Mouse (Mus musculus): ENCODE measurements around the gene Chd1.
A peak's percentile ranks its signal among the peaks of the same experiment; 100 is the strongest.
"Not testable (repeated sequence)": the region's sequence is repeated elsewhere in the genome, so short reads cannot be mapped to it uniquely, and the experiment has no call there.

The Chd1 gene

DNA sequence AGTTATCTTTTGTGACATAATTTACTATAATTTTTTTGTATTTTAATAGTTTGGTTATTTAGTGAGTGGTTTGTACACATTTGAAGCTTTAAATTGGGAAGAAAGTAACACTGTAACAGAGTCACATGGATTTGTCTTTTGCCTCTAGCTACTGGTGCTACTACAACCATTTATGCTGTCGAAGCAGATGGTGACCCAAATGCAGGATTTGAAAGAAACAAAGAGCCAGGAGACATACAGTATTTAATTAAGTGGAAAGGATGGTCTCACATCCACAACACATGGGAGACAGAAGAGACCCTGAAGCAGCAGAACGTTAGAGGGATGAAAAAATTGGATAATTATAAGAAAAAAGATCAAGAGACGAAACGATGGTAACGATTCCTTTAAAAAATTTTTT lies 26.9 kb downstream of the Chd1 start:
- DNase-seq (ENCODE audit: low spot score in 2 of 2), result no peak

DNA sequence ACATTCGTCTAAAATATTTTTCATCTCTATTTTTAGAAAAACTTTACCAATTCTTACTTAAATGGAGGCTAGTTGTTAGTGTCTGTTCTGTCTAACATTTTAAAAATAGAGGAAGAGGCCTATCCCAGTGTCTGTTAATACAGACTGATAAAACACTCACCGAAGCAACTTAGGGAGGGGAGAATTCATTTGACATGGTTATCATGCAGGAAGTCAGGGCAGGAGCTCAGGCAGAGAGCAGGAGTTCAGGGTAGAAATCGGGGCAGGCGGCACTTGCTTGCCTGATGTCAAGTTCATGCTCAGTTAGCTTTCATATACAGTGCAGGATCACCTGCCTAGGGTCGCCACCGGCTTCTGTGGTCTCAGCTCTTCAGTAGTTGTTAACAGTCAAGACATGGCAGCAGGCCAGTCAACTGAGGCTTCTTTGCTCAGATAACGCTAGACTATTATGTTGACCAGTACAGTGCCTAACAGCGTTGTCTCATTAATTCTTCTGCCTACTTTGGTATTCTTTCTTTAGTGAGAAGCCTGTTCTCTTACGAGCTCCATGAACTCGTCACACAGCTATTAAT lies 32.7 kb downstream of the Chd1 start:
- DNase-seq (ENCODE audit: low spot score in 2 of 2), result no peak

DNA sequence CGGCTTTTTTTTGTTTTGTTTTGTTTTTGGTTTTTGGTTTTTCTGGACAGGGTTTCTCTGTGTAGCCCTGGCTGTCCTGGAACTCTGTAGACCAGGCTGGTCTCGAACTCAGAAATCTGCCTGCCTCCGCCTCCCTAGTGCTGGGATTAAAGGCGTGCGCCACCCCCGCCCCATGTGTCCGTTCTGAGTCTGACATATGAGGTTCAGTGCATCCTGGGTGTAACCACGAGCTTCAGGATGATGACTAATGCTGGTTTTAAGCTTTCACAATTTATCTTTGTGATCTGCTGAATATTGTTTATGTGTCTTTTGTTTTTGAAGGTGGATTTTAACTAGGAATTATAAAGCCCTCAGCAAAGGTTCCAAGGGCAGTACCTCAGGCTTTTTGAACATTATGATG lies 37.1 kb downstream of the Chd1 start:
- no peak for DNase-seq (ENCODE audit: low spot score in 2 of 2)

DNA sequence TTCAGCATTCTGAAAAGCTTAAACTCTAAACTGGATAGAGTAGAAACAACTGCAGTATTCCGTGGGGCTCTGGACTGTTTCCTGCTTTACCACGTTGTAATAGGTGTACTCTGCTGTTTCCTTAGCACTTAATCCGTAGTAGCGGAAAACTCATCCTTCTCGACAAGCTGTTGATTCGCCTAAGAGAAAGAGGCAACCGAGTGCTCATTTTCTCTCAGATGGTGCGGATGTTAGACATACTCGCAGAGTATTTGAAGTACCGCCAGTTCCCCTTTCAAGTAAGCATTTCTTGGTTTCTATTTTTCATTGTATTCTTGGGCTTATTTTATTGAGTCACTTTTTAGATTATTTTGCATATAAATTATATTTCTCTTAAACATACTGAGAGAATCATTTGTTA lies 38.2 kb downstream of the Chd1 start:
- no peak for DNase-seq (ENCODE audit: low spot score in 2 of 2)

DNA sequence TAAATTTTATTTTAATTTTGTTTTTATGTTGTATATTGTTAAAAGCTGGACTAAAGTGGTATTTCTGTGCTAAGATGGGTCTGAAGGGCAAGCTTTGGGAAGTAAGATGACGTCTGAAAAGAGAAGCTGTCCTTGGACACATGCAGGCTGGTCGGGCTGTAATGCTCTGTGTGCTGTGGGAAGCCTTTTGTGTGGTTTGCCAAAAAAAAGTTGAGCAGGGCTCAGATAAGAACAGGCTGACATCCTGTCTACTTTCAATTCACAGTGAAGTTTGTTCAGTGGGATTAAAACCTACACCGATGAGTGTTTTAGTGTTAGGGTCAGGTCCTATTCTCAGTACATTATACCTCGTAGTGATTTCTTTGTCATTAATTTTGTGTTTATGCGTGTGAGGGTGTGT lies 38.6 kb downstream of the Chd1 start:
- no peak for DNase-seq (ENCODE audit: low spot score in 2 of 2)

DNA sequence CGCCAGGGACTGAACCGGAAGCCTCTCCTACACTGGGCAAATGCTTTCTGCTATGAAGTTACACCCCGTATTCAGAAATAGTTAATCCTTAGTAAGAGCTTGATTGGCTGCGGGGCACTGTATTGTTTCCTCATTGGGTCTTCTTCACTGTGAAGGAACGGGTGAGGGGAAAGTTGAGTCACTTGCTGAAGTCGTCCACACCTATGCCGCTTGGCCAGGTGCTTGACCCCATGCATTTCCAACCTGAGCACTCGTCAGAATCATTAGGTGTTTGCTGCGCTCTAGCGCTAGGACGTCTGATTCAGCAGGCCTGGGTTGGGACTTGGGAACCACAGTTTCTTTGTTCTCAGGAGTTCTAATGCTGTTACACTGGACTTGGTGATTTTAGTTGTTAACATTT lies 41.9 kb downstream of the Chd1 start:
- DNase-seq (ENCODE audit: low spot score in 2 of 2), result no peak

DNA sequence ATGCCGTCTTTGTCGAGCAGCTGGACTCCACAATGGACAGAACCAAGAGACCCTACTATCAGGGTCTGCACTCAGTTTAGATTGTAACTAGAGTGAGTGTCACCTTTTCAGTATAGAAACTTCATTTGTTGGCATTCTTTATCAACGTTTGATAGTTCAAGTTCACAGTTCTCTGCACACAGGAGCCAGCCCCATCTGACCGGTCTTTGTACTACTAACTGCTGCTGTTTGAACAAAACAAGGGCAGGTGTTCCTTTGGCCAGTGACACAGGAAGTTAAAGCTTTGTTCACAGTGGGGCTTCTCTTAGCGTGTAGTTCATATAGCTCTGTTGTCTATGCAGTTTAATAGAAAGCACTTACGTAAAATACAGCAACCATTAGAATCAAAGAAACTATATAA lies 43.3 kb downstream of the Chd1 start:
- DNase-seq (ENCODE audit: low spot score in 2 of 2), result no peak

DNA sequence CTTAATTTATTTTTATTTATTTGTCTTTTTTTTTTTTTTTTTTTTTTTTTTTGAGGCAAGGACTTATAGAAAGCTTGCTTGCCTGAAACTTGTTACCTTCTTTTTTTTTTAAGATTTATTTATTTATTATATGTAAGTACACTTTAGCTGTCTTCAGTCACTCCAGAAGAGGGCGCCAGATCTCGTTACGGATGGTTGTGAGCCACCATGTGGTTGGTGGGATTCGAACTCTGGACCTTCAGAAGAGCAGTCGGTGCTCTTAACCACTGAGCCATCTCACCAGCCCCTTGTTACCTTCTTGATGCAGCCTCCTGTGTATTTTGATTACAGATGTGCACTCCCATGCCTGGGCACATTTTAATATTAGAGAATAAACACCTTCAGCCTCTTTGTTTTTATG lies 46.5 kb downstream of the Chd1 start:
- DNase-seq (ENCODE audit: low spot score in 2 of 2), result not testable (repeated sequence)

DNA sequence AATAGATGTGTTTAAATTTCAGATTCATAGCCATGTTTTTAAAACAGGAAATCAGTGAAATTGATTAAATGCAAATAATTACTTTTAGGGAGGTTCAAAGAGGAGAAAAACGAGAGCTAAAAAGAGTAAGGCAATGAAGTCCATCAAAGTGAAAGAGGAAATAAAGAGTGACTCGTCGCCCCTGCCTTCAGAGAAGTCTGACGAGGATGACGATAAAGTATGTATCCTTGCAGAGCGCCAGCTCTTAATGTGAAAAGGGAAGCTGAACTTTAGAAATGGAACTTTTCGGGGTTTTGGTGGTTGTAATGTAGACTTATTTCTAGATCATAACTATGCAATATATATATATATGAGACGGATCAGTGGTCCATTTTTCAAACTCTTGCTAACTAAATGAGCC lies 56.4 kb downstream of the Chd1 start:
- no peak for DNase-seq (ENCODE audit: low spot score in 2 of 2)

DNA sequence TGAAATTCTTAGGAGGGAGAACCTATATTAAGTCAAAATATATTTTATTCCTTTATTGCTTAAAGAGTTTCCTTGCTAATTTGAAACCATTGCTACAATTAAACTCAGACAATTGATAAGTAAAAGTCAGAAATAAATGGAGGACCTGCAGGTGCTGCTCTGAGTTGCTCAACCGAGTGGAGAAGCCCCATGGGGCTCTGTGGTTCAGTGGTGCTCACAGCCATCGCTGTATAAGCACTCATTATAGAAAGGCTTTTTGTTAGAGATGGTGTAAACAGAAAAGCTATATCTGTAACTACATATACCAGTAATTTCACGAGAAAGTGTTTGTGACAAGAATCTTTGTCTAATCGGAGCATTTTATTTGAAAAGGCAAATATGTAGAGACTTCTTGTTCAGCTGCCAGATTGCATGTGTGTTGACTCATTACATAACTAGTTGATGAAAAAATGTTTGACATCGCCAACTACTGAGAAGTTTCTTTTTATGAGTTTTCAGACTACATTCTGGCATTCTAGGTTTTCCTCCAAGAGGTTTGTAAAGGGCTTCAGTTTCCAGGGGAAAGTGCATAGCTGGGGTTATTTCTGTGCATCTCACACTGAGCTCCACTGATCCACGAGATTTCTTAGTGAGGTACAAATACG lies 64.4 kb downstream of the Chd1 start:
- no peak for DNase-seq (ENCODE audit: low spot score in 2 of 2)

DNA sequence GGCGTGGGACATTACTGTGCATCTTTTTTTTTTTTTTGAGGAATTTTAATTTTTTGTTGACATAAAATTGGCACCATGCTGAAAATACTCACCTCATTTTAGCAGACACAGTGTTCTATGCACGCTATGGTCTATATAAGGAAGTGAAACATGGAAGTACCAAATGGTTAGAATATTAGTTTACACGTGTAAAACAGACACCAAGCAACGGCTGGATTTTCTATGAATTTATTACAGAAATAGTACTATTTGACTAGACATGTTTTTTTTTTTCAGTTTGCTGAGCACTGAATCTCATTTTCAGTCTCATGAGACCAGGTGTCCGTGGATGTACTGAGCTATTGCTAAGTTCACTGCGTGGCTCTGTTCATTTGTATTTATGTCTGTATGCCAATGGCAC lies 69.2 kb downstream of the Chd1 start:
- no peak for DNase-seq (ENCODE audit: low spot score in 2 of 2)

DNA sequence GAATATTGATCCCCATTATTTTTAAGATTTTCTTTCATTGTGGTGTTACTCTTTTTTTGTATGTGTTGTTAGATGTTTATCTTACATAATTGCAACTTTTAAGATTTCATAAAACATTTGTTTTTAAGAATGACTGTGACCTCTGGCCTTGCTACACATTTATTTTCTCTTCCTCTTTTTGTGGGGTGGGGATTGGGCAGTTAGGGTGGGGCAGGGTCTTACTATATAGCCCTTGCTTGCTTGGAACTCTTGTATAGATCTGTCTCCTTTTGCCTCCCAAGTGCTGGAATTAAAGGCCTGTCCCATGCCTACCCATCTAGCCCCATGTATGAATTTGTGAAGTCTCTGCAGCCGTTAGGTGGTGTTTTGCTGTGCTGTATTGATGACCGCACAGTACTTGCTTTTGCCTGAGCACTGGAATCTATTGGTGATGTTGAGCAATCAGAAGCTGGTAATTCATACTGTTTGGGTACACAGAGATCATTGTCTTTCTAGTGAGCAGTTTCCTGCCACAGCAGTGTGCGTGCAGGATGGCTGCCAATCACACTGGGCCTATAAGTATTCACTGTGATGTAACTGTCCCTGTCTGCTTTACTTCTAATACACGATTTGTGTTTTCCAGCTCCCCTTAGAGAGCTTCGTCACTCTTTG lies 69.9 kb downstream of the Chd1 start:
- DNase-seq (ENCODE audit: low spot score in 2 of 2), result no peak

DNA sequence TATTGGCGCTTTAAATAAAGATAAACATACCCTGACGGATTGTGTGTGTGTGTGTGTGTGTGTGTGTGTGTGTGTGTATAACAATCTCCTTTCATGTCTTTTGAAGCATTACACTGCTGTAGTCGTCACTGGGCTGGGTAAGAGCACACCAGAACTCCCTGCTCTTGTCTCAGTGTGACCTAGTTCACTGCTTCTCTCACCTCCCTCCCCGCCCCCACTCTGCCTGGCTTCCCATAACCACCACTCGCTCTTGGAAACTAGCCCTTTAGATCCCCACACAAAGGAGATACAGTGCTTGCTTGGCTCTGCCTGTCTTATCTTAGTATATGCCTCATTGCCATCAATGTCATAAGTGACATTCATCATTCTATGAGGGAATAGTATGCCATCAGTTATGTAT lies 71.6 kb downstream of the Chd1 start:
- DNase-seq (ENCODE audit: low spot score in 2 of 2), result no peak

DNA sequence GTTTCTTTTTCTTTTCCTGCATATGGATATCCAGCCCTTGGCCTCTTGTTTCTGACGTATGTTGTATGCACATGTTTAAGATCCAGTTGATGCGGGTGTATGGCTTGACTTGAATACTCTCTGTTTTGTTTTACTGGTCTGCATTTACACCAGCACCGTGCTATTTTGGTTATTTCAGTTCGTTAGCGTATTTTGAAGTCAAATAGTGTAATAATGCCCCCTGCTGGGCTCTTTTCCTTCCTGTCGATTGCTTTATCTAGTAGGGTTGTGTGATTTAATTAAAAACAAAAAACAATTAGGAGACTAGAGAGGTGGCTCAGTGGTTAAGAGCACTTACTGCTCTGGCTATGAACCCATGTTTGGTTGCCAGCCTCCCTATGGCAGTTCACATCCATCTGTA lies 73.2 kb downstream of the Chd1 start:
- no peak for DNase-seq (ENCODE audit: low spot score in 2 of 2)

DNA sequence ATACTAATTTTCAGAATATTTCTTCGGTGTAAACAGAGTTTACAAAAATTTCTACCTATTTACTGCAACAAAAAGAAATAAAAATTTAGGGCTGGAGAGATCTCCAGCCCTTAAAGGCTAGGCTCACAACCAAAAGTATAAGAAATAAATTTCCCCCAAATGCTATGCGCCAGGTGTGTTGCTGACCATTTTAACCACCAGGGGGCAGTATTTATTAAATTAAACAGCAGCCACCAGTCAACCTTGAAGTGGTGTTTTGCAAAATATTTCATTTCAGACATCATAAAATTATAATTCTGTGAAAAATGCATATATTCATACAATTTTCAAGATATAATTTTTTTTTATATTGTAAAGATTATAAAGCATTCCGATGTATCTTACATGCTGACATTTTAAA lies 82.3 kb downstream of the Chd1 start:
- peak in 1 of 2 experiments; percentile 53 for DNase-seq (ENCODE audit: low spot score in 2 of 2)

DNA sequence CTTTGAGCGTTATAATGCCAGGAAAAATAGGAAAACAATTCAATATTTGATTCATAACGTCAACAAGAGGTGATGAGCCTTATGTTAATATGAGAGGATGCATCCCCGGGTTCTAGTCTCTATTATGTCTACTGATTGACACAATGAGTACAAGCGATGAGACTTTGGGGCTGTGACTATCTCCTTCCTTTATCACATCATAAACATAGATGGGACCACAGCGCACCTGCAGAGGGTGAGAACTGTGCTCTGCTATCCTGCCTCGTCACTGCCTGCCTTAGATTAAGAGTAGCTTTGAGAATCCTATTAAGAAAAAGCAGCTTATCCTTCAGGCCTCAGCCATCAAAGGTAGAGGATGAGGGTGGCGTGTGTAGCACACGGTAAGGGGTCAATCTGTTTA lies 85.9 kb downstream of the Chd1 start:
- no peak for DNase-seq (ENCODE audit: low spot score in 2 of 2)

DNA sequence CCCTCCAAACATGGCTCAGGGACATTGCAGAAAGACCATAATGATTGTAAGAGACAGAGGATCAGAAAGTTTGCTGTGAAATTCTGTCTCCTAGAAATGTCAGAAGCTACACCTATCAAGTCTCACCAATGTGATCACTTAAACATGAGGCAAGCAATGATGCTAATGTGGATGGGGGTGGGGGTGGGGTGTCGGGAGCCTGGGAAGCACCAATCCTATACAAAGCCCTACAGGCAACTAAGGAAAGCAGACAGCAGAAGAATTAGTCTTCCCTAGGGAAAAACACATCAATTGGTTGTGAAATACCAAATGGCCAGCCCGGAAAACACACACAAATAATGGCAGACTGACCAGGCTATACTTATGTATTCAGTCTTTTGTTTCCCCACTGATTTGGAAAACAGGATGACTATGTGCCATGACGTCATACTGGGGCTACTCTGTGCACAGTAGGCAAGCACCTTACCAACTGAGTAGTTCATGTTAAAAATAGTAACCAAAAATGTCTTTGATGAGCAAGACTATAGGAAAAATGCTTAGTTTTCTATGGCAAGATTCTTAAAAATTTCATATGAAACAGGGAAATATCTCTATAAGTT lies 94.5 kb downstream of the Chd1 start:
- DNase-seq (ENCODE audit: low spot score in 2 of 2), result no peak

DNA sequence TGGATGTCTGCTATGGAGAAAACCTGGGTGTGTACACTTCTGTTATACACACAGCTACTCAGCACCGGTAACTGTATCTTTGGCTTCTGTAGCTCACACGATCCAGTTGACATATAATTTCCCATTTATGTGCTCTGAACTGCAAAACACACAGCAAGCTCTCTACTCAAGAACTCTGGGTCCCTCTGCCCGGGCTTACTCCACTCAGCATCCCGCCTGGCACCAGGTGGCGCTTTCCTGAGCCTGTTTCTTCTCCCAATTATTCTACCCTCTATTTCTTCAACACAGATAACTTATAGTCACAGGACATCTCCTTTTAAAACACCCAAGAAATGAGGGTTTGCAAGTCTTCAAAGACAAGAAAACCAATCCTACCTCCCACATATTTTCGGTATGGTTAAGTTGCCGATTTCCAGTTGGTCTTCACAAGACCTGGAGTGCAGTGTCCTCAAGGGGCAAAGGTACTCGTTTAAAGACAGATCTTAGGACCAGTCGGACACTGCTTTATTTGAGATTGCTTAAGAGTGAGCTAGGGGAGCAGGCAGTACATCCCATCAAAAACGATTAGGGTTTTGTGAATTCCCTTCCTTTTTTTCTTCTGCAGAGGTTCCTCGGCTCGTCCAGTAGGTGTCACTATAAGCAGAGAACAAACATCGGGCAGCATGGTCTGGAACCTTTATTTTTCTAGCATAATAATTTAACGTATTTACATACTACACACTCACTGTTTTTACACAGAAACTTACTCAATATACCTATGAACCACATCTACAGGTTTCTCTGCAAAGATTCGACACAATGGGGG lies 99.4 kb downstream of the Chd1 start:
- DNase-seq (ENCODE audit: low spot score in 2 of 2), result no peak

DNA sequence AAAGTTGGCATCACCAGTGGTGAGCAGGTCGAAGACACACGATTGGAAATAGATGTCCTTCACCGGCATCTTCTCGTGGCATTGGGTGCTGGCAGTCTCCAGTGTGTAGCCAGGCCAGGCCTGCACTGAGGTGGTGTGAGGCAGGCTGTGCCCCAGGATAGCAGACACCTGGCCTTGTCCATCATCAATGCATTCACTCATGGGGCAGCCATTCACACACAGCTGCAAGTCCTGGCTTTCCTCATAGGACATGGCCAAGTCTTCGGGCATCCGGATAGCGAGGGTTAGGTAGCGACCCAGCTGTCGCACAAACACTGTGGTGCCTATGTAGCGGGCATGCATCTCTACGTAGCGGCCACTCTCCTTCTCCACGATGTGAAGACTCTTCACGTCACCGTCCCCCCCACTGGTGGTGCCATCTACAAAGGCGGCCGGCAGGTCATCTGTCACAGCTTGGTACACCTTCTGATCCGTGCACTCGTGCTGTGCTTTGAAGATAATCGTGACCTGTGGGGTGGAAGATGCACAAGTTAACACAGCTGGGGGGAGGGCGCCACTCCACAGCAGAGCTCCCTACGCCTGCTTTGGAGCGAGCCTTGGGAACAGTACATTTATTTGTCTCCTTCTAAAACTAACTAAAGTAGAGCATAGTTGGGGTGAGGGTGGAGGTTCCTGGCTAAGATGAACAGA lies 102.7 kb downstream of the Chd1 start:
- DNase-seq (ENCODE audit: low spot score in 2 of 2), result no peak

DNA sequence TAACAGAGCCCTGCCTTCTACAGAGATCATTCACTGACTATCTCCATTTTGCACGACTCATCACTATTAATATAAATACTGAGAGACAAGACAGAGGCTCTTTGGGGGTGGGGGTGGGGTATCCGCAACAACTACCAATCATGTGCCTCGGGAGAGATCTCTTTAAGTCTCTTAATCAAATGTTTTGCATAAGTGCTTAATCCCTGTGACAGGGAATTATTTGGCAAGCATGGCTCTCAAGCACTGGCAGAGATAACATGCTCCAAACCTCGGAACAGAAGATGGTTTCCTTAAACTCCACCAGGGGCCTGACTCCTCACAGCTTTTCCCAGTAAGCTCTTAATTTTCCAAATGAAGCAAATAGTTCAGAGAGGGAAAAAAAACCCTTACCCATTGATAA lies 103.2 kb downstream of the Chd1 start:
- DNase-seq (ENCODE audit: low spot score in 2 of 2), result no peak

DNA sequence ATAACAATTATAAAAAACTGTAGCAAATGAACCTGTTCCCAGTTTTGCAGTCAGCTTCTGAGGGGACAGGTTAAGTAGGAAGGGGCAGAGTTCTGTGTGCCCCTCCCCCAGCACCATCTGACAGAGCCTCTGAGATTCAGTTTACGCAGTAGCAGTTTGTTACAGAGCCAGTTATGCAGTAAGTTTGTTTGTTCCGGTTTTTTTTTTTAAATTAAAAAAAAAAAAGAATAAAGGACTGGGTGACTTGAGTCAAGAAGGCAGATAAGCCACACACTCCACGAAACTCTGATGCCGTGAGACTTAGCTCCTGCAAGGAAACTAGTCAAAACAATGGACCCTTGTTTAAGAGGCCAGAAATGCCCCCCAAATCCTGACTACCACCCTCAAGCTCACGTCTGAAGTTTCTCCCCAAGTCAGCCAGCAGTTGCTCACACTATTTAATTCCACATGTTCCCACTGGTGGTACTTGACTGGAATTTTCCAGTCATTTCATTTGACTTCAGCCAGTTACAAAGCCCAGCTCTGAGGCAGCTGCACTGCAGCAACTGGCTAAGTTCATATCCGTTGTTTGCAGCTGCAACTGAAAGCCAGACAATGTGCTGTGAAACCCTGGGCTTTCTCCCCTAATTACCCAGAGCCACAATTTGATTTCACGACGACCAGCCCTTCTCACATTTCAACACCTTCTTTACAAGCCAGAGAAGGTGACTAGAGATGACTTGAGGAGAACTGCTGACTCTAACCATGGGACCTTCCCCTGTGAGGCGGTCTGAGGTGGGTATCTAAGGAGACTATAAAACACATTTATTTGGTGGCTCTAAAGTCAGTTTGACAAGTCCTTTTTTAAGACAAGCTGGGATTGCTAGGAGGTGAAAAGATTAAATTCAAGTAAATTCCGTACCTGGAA lies 104.0 kb downstream of the Chd1 start:
- DNase-seq (ENCODE audit: low spot score in 2 of 2), result no peak

Data from right cerebral cortex, postnatal 10 days (tissue).